Mouse (Mus musculus) G1E (cell line): ENCODE results near the gene Ube2cbp.

Source experiments
- CTCF ChIP-seq: IDR thresholded peaks from 2 replicates; pipeline ENCODE4 v1.5.1; 2012; ENCODE audit warnings: low read depth, low read length, inconsistent platforms, mixed read lengths
- GATA1 ChIP-seq: IDR thresholded peaks from 2 replicates; pipeline ENCODE4 v1.6.1; 2012; ENCODE audit warnings: borderline replicate concordance, low read length, inconsistent platforms, mixed read lengths
- POLR2AphosphoS5 ChIP-seq: IDR thresholded peaks from 2 replicates; pipeline ENCODE4 v1.6.1; 2012; ENCODE audit warnings: low read depth, low read length, inconsistent platforms; ENCODE audit not compliant: insufficient replicate concordance

- TF ChIP-seq CTCF = no peak
- TF ChIP-seq POLR2AphosphoS5 = no peak
- TF ChIP-seq GATA1 = no peak
Observed at GRCm38 (mm10) chr9:86419366-86419765, 45.4 kb downstream of the Ube2cbp start.
